Mouse (Mus musculus) limb, embryonic 13.5 days (tissue): ENCODE measurements around the gene Palm3. TPM values are rescaled to one million over a fixed set of nuclear protein-coding genes. Genes with fewer than 3 reads are reported as not detected.
"Not testable (repeated sequence)": the region's sequence is repeated elsewhere in the genome, so short reads cannot be mapped to it uniquely, and the experiment has no call there.

ENCODE experiments used
- ATAC-seq: fragments of 200-750 bp; cut with Nextera tagmentation; 2 replicates; pipeline ENCODE4 v1.8.0; 2017; ENCODE audit warnings: low read depth, moderate number of reproducible peaks, moderate TSS enrichment; ENCODE audit not compliant: low FRiP score
- H3K27ac ChIP-seq: fragments of 300-500 bp; sonication (generic); 2 replicates; pipeline ENCODE4 v1.5.1; 2015; ENCODE audit warnings: inconsistent platforms, mild to moderate bottlenecking, moderate library complexity
- H3K27me3 ChIP-seq: fragments of 300-500 bp; sonication (generic); 2 replicates; pipeline ENCODE4 v1.6.1; 2015; ENCODE audit warnings: mild to moderate bottlenecking, inconsistent platforms
- H3K36me3 ChIP-seq: fragments of 300-500 bp; sonication (generic); 2 replicates; pipeline ENCODE4 v1.6.1; 2015; ENCODE audit warnings: inconsistent platforms, mild to moderate bottlenecking, moderate library complexity
- H3K4me1 ChIP-seq: fragments of 300-500 bp; sonication (generic); 2 replicates; pipeline ENCODE4 v1.6.1; 2015; ENCODE audit warnings: inconsistent platforms
- H3K4me2 ChIP-seq: fragments of 300-500 bp; sonication (generic); replicated peaks from 2 replicates; pipeline ENCODE4 v1.6.1; 2015; ENCODE audit warnings: inconsistent platforms, mild to moderate bottlenecking, moderate library complexity
- H3K4me3 ChIP-seq: fragments of 300-500 bp; sonication (generic); 2 replicates; pipeline ENCODE4 v1.5.1; 2015; ENCODE audit warnings: moderate library complexity, mild to moderate bottlenecking, inconsistent platforms
- H3K9ac ChIP-seq: fragments of 300-500 bp; sonication (generic); 2 replicates; pipeline ENCODE4 v1.6.1; 2015; ENCODE audit warnings: mild to moderate bottlenecking, inconsistent platforms
- H3K9me3 ChIP-seq: fragments of 300-500 bp; sonication (generic); 2 replicates; pipeline ENCODE4 v1.6.1; 2016; ENCODE audit warnings: inconsistent platforms
- WGBS: fragments of 180-500 bp; shearing (Covaris S2); methylation state at CpG from one replicate; pipeline ENCODE4 v1.1.7; 2015; 5-methylcytosine and 5-hydroxymethylcytosine counted together
- polyA plus RNA-seq: library from polyadenylated mRNA; unstranded; fragments of >200 nt; fragmentation: Nextera tagmentation; extraction: Ambion mirVana; gene quantifications from 2 replicates; pipeline ENCODE4 v1.2.1, GENCODE M21; 2015

The Palm3 gene
- polyA plus RNA-seq, 1 experiment from 2014 or later, result 6.6 TPM

GRCm38 (mm10) chr8:83999057-83999705, 22.1 kb upstream of the Palm3 start:
- Histone ChIP-seq H3K4me2 (peak overlapping the region; percentile 85), H3K9me3 (no peaks in the 10 kb centered on the region), H3K4me3 (peak overlapping the region; percentile 75), H3K36me3 (peaks cover 47% of the 10 kb centered on the region), H3K27me3 (0 out of 2 replicates have a peak, but pooled peaks cover 12% of the 10 kb centered on the region), H3K9ac (peak overlapping the region; percentile 82), H3K27ac (0 out of 2 replicates have a peak overlapping the region, but pooled peaks have one; percentile 87), H3K4me1 (peaks cover 54% of the 10 kb centered on the region)
- ATAC-seq, result no peak
- 65% methylated on average over 16 of the region's 16 CpGs for WGBS

DNA sequence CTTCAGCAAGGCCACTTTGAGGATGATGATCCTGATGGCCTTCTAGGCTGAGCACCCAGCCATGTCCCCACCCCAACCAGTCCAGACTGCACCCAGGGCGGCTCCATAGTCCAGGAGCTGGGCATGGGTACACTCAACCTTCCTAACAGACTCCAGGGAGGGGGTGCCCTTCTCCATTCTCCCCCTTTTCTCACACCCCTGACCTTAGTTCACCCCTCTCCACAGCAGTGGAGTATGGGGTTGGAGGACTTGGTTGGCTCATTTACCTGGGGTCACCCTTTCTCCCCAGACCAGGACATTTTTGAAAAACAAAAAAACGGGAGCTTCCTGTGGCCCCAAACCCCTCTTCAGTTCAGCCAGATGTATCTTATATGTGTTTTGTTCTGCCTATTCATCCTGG, 21.4 kb upstream of the Palm3 start:
- no peak for ATAC-seq
- 90% methylated on average over 2 of the region's 2 CpGs for WGBS
- Histone ChIP-seq H3K36me3 (peaks cover 41% of the 10 kb centered on the region), H3K4me2 (peak overlapping the region; percentile 85; the same call in 1 of the 2 replicates), H3K4me1 (peaks cover 57% of the 10 kb centered on the region), H3K4me3 (no peak overlapping the region), H3K27ac (no peak overlapping the region), H3K9me3 (no peaks in the 10 kb centered on the region), H3K9ac (no peak overlapping the region), H3K27me3 (0 out of 2 replicates have a peak, but pooled peaks cover 12% of the 10 kb centered on the region)

- 24% methylated on average over 61 of the region's 61 CpGs for WGBS
- Histone ChIP-seq H3K36me3 (peaks cover 36% of the 10 kb centered on the region), H3K4me2 (peak within 1 kb of the TSS; percentile 47), H3K9me3 (no peaks in the 10 kb centered on the region), H3K9ac (peak within 1 kb of the TSS; percentile 51), H3K4me3 (peak within 1 kb of the TSS; percentile 15; the same call in 1 of the 2 replicates), H3K27me3 (0 out of 2 replicates have a peak, but pooled peaks cover 12% of the 10 kb centered on the region), H3K27ac (no peak within 1 kb of the TSS), H3K4me1 (peaks cover 53% of the 10 kb centered on the region)
- ATAC-seq, result no peak
Observed at GRCm38 (mm10) chr8:84001281-84002000, 19.8 kb upstream of the Palm3 start, which contains the start of gene 1700067K01Rik. Gene 1700067K01Rik (plus strand): TSS chr8:84001502.

DNA sequence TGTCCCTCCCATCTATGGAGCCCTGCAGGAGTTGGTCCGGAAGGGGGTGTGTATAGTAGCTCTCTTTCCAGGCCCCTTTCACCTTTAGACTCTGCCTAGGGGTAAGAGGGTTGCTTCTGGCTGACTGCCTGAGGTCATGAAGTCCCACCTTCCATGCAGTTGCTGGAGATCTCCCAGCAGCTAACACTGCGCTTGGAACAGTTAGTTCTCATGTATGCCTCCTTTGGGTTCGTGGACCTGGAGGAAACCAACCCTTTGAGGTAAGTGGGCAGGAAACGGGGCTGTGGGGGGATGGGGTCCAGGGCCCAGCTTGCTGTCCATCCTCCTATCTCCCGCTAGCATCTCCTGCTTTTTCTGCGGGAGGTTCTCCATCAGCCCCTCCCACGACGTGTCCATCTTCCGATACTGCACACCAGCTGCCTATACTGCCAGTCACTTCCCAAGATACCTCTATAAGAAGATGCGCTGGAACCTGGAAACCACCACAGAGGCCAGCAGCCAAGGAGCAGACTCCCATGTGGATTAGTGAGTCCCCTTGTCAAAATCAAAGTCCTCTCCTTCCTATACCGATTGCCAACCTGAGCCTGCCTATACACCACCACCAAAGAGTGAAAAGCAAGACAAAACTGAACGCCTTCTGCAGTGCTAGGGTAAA, 18.2 kb upstream of the Palm3 start:
- Histone ChIP-seq H3K27me3 (0 out of 2 replicates have a peak, but pooled peaks cover 12% of the 10 kb centered on the region), H3K27ac (no peak overlapping the region), H3K4me3 (no peak overlapping the region), H3K36me3 (peaks cover 36% of the 10 kb centered on the region), H3K9me3 (no peaks in the 10 kb centered on the region), H3K4me1 (peaks cover 52% of the 10 kb centered on the region), H3K4me2 (no peak overlapping the region), H3K9ac (no peak overlapping the region)
- no peak for ATAC-seq
- WGBS, result 71% methylated on average over 12 of the region's 12 CpGs

DNA sequence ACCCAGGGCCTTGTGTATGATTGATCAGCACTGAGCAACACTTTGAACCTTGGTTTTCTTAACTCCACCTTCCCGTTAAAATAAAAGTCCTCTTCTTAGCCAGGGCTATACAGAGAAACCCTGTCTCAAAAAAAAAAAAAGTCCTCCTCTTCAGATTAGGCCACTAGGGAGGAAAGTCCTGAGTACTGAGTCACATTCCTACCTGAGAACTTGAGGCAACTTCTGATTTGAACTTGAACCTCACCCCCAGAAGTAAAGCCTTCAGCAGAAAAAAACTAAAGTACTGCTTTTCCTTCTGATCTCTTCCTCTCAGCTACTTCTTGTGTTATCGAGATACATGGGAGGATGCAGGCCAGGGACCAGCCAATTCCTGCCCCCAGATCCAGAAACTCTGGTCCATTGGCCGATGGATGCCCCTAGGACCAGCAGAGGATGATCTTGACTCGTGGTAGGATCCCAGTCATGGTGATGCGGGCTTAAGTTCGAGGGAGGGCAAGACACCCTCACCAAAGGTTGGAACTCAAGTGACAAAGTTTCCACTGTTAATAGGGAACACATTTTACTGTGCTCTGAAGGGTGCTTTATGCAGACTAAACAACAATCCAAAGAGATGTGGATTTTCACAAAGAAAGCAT, 17.5 kb upstream of the Palm3 start:
- Histone ChIP-seq H3K4me1 (peaks cover 51% of the 10 kb centered on the region), H3K4me3 (peak overlapping the region; percentile 67), H3K36me3 (peaks cover 36% of the 10 kb centered on the region), H3K9ac (peak overlapping the region; percentile 85), H3K4me2 (peak overlapping the region; percentile 91), H3K27ac (no peak overlapping the region), H3K27me3 (0 out of 2 replicates have a peak, but pooled peaks cover 12% of the 10 kb centered on the region), H3K9me3 (no peaks in the 10 kb centered on the region)
- ATAC-seq, result no peak
- WGBS, result 71% methylated on average over 6 of the region's 6 CpGs

- peak overlapping the region; percentile 91 for H3K4me2 ChIP-seq
- peak overlapping the region; percentile 85 for H3K9ac ChIP-seq
- H3K27ac ChIP-seq, result peak overlapping the region; percentile 88
- ATAC-seq, result peak; percentile 88
- H3K36me3 ChIP-seq, result peaks cover 29% of the 10 kb centered on the region
- no peaks in the 10 kb centered on the region for H3K9me3 ChIP-seq
- peak overlapping the region; percentile 67 for H3K4me3 ChIP-seq
- WGBS, result 1% methylated on average over 30 of the region's 30 CpGs
- H3K4me1 ChIP-seq, result peaks cover 44% of the 10 kb centered on the region
- peaks cover 14% of the 10 kb centered on the region; the same call in 1 of the 2 replicates for H3K27me3 ChIP-seq
Observed at GRCm38 (mm10) chr8:84004533-84005201, 16.6 kb upstream of the Palm3 start.

GRCm38 (mm10) chr8:84005502-84005901, 15.8 kb upstream of the Palm3 start:
- H3K4me2 ChIP-seq, H3K9me3 ChIP-seq, H3K9ac ChIP-seq, H3K4me3 ChIP-seq, ATAC-seq: not testable (repeated sequence)
- H3K4me1 ChIP-seq, result peaks cover 46% of the 10 kb centered on the region
- peaks cover 18% of the 10 kb centered on the region for H3K27me3 ChIP-seq
- 96% methylated on average over 7 of the region's 7 CpGs for WGBS
- 0 out of 2 replicates have a peak overlapping the region, but pooled peaks have one; percentile 88 for H3K27ac ChIP-seq
- peaks cover 23% of the 10 kb centered on the region for H3K36me3 ChIP-seq

GRCm38 (mm10) chr8:84008362-84008761, 12.9 kb upstream of the Palm3 start:
- no peak overlapping the region for H3K27ac ChIP-seq
- no peak overlapping the region for H3K4me3 ChIP-seq
- no peak overlapping the region for H3K4me2 ChIP-seq
- H3K9ac ChIP-seq, result no peak overlapping the region
- peaks cover 44% of the 10 kb centered on the region for H3K4me1 ChIP-seq
- no peaks in the 10 kb centered on the region for H3K36me3 ChIP-seq
- no peaks in the 10 kb centered on the region for H3K9me3 ChIP-seq
- no peak for ATAC-seq
- WGBS, result 29% methylated on average over 7 of the region's 7 CpGs
- H3K27me3 ChIP-seq, result peaks cover 37% of the 10 kb centered on the region

GRCm38 (mm10) chr8:84009876-84010275, 11.4 kb upstream of the Palm3 start:
- peaks cover 33% of the 10 kb centered on the region for H3K4me1 ChIP-seq
- no peak overlapping the region for H3K27ac ChIP-seq
- peak; percentile 54; the same call in 1 of the 2 replicates for ATAC-seq
- H3K4me3 ChIP-seq, result peak overlapping the region; percentile 58; the same call in 1 of the 2 replicates
- peaks cover 44% of the 10 kb centered on the region for H3K27me3 ChIP-seq
- no peaks in the 10 kb centered on the region for H3K9me3 ChIP-seq
- no peaks in the 10 kb centered on the region for H3K36me3 ChIP-seq
- no peak overlapping the region for H3K9ac ChIP-seq
- H3K4me2 ChIP-seq, result peak overlapping the region; percentile 96; the same call in 1 of the 2 replicates
- under 1% methylated on average over 11 of the region's 11 CpGs for WGBS

DNA sequence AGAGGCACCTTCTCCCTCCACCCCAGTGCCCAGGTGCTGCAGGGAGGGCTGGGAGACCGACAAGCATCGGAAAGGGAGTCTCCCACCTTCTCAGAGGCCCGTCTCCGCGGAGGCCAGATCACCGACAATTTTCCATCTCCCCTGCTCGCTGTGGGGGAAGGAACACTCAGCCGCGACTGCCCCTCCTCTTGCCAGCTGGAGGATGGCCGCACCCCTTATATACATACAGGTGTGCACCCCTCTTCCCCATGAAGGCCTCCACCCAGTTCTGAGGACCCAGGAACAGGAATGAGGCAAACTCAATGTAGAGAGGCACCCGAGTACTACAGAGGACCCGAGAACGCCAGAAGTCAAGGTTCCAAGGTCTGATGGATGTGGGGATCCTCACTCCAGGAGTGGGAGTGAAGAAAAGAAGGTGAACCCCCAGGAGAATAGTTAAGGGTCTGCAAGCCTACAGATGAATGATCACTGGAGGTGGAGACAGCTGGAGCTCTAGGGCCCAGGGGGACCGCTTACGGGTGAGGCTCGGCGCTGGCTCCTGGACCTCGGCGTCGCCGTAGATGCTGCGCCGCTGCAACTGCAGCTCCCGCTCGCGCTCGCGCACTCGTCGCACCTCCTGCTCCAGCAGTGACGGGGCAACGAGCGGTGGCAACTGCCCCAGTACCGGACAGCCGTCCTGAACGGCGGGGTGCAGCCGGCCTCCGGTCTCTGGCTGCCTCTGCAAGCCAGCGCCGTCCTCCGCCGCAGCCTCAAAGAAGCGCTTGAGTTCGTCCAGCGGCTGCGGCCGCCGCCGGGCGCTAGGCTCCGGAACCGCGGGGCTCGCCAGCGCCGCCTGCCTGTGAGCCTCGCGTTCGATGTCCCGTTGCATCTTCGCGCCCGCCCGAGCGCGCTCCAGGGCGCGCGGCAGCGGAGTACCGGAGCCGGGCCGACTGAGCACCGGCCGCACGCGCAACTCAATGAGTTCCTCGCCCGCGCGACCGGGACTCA, 10.4 kb upstream of the Palm3 start:
- Histone ChIP-seq H3K27me3 (peaks cover 44% of the 10 kb centered on the region), H3K9ac (peak overlapping the region; percentile 70)

More for the DNA sequence above, 10.4 kb upstream of the Palm3 start:
- no peaks in the 10 kb centered on the region for H3K36me3 ChIP-seq
- H3K4me3 ChIP-seq, result peak overlapping the region; percentile 58
- ATAC-seq, result 0 out of 2 replicates have a peak, but pooled peaks have one; percentile 46
- 2% methylated on average over 83 of the region's 83 CpGs for WGBS
- H3K4me2 ChIP-seq, result peak overlapping the region; percentile 96
- H3K4me1 ChIP-seq, result peaks cover 30% of the 10 kb centered on the region
- no peaks in the 10 kb centered on the region for H3K9me3 ChIP-seq
- no peak overlapping the region for H3K27ac ChIP-seq
